Mouse (Mus musculus) cerebellum, adult 18-20 months (tissue): ENCODE measurements around the gene Rbfox3.
A peak's percentile ranks its signal among the peaks of the same experiment; 100 is the strongest.
"Not testable (repeated sequence)": the region's sequence is repeated elsewhere in the genome, so short reads cannot be mapped to it uniquely, and the experiment has no call there.

Source experiments
- DNase-seq, 2 experiments: peaks; one replicate each; pipeline ENCODE4 v3.0.0; 2021

Gene Rbfox3

DNA sequence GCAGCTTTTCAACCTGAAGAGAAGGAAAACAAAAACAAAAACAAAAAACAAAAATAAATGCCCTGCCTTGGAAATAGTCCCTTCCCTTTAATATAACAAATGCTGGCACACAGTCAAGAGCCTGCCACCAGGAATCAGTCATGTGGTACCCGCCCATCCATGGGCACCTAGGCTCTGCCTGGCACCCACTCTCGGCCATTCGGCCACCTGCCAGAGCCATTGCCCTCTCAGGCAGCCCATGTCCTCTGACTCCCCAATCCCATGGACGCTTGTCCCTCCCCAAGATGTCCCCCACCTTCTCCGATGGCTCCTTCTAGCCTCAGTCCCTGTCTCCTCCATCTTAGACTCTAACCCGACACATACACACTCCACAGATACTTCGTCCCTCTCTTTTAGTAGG, 100.0 kb downstream of the Rbfox3 start:
- DNase-seq = peak; percentile 59 to 69

DNA sequence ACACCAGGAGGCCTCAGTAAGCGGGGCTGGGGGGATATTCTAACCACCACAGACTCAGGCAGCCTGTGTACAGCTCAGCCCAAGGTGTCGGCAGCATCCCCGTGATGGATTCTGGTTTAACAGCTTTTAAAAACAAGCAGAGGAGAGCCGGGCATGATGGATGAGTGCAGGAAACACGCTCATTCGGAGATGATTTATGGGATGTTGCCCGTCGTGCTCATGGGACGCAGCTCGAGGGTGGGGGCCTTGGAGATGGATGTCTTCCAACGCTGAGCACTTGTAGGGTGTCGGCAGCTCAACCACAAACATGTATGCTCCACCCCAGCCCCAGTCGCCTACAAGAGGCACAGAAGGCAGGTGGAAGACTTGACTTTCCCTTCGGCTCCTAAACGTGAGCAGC, 103.9 kb downstream of the Rbfox3 start:
- no peak for DNase-seq

DNA sequence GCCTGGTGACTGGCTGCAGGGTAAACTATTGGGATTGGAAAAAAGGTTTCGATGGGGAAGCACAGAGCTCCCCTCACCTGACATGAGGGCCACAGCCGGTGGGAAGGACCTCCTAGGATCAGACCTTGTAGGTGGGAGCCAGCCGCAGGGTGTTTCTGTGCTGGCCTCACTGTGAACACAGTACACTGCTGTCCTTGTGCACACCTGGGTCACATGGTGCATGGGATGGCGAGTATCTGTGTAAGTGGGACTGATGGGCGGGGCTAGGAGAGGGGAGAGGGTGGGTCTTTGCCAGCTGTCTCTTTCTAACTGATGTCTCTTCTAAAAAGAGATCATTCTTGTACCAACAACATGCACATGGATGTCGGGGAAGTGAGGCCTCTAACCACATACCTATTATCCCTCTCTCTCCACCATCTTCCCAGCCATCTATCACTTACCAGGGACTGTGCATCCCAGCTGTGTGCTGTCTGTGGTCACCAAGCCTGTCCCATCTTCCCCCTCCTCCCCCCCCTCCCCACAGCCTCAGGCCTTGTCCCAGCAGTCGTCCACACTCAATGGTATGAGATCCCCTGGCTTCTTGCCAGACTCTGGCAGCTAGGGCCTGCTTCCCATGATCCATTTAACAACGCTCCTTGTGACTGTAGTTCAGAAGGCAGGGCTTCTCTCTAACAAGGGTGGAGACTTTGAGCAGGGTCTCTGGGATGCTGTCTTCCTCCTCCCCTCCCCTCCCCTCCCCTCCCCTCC, 116.4 kb downstream of the Rbfox3 start:
- DNase-seq = peak; percentile 60 to 61

DNA sequence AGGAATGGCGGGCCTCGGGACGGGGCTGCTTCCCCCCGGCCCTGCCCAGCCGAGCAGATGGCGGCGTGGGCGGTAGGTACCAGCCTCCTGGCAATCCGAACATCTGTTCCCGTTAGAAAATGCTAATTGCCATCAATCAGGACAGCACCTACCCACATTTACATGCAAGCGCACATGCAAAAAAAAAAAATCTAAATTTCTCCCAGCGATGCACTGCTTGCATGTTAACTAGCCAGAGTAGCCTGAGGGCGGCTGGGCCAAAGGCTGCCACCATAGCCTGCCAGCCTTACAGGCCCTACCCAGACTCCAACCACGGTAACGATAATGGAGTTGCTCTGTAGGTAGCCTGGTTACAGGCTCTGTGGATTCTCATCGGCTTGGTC, 117.8 kb downstream of the Rbfox3 start:
- DNase-seq = peak; percentile 68 to 76

DNA sequence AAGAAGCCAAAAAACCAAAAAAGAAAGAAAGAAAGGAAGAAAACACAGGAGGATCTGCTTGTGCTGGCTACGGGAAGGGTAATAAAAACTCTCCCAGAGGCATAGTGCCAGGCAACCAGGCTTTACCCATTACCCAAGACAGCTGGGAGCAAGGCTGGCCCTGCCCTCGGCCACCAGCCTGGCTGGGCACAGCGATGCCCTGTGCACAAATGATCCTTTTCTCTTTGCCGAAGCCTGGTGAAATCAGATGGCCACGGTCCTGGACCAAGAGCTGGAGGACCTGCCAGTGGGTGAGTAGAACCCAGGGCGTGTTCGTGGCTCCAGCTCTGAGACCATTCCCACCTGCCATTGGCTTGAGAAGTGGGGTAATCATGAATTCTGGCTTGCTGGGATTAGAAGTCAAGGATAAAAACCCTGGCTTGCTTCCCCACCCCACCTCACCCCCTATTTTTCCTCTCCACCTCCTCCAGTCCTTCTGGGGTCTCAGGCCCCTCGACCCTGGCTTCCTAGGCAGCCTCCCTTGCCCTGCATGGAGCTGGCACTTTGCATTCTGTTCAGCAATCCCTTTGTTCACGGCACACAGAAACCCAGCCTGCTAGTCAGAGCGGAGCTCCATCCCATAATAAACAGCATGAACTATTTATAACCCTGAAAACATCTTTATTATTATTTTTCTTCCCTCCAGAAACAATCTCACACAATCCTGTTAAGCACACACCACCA, 118.3 kb downstream of the Rbfox3 start:
- DNase-seq = peak; percentile 70 to 78

DNA sequence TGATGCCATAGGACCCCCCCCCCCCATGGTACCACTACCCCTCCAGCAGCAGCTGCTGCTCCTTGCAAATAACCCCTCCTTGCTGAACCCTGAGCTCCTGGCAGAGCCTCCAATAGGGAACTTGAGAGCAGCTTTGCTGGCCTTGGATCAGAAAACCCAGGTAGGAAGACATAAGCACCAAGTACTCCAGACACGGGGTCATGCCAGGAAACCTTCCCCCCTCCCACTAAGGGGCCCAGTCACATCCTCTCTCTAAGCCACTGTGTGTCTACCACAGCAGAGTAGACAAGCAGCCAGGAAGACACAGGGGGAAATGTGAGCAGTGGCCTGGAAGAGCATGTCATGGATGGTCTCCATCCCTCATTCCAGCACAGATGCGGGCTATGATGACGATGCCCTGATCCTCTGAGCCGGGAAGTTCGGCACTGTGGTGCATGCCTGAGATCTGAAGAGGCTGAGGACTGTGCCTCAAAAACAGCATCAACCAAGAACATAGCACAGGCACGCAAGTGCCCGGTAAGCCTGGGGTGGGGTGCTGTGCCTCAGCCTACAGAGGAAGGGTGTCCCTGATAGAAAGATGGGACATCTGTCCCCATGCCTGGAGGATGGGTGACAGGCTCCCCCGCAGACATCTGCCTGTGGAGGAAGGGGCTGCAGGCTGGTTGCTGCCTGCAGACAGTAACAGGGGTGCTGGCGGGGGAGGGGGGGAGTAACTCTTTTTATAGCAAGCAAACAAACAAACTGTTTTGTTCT, 119.1 kb downstream of the Rbfox3 start:
- no peak for DNase-seq

DNA sequence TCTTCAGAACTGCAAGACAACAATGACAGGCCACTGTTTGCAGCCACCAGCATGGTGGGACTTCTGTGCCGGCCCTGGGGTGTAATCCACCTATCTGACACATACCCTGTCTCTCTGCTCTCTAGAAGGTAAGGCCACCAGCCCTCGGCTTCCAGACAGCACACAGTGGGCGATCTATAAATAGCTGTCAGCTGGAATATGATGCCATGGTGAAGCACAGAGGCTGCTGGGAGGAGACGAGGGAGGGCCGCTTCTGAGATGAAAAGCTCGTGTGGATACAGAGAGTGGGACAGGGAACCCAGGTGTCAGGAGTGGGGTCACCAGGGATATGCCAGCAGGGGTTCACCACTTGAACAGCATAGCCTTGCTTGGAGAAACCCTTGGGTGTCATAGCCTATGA, 120.0 kb downstream of the Rbfox3 start:
- no peak for DNase-seq

DNA sequence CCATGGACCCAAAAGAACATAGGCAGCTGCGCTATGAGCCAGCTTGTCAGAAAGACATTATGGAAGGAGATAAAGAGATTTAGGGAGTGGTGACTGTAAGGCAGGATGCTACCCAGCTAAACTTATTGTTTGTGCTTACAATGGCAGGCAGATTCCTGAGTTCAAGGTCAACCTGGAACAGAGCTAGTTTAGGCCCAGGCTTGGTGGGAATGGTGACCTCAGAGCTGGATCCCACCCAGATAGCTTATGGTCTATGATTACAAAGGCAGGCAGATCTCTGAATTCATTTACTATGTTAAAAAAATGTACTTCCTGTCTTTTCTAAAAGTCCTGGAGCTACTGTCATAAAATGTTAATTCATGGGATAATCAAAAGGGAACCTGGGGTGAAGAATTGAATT, 123.3 kb downstream of the Rbfox3 start:
- no peak for DNase-seq

DNA sequence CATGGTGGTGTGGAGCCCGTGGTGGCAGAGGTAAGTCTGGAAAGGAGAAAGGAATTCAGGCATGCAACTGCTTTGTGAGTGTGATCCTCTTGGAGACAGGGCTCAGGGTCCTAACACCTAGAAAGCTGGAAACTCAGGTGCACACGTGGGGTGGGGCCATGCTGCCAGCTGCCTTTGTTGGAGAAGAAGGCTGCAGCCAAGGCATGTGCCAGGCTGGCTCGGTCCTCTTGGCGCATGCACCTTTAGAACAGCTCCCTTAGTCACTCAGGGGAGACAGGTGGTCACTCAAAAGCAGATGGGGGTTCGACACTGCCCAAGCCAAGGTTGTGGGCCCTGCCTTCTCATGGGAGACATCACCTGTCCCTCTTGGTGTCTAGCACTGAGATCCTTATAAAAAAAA, 128.7 kb downstream of the Rbfox3 start:
- peak in 1 of 2 experiments; percentile 55 for DNase-seq

DNA sequence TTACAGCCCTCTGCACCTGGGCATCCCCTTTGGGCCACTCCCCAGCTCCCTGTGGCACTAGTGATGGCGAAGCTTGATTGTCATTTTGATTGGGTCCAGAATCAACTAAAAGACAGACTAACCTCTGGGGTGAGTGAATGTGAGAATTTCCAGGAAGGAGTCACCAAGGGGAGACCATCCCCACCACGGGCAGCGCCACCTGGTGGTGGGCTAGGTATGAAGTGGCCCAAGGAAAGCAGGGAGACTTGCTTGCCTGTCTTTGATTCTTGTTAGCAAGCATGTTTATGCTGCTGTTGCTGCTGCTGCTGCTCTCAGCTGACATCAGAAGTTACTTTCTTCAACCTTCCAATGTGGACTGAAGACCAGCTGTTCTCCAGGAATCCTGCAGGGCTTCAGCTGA, 135.6 kb downstream of the Rbfox3 start:
- DNase-seq = peak; percentile 52 to 68

DNA sequence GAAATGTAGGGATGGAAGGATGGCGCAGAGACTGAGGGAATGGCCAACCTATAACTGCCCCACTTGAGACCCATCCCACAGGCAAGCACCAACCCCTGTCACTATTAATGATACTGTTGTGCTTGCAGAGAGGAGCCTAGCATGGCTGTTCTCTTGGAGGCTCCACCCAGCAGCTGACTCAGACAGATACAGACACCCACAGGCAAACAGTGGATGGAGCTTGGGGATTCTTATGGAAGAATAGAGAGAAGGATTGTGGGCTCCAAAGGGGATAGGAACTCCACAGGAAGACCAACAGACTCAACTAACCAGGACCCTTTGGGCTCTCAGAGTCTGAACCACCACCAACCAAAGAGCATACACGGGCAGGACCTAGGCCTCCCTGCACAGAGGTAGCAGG, 136.6 kb downstream of the Rbfox3 start:
- not testable (repeated sequence) for DNase-seq

DNA sequence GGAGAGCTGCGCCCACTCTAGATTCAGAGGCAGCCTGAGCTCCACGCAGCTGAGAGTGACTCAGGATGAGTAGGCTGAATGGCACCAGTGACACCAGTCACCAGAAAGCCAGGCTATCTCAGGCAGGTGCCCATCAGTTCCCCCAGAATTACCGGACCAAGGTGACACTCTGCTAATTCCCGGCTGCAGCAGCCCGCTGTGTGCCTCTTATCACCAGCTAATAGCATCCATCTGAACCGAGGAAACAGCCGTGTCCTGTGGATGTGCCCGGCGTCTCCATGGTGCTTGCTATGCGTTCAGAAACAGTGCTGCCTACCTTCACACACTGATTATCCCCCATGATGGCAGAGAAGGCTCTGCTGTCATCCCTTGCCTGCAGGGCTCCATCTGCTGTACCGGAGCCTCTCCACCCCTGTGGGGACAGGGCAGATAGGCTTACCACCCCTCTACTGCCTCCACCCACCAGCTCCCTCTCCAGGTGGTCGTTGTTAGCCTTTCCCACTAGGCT, 138.3 kb downstream of the Rbfox3 start:
- DNase-seq = peak in 1 of 2 experiments; percentile 54

DNA sequence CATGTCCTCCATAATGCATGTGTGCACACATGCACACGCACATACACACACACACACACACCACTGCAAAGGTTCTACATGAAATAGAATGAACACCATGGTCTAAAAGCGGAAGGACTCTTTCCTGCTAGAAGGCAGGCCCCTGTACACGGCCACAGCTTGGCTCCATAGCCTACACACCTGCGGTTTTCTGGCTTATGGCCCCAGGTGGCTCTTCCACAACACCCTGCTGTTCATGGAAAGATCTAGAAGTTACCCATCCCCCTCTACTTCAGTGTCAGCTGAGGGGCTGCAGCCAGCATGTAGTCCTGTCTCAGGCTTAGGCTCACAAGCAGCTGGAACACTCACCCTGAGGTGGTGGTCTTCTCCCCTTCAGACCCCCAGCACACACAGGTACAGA, 140.0 kb downstream of the Rbfox3 start:
- DNase-seq = no peak

DNA sequence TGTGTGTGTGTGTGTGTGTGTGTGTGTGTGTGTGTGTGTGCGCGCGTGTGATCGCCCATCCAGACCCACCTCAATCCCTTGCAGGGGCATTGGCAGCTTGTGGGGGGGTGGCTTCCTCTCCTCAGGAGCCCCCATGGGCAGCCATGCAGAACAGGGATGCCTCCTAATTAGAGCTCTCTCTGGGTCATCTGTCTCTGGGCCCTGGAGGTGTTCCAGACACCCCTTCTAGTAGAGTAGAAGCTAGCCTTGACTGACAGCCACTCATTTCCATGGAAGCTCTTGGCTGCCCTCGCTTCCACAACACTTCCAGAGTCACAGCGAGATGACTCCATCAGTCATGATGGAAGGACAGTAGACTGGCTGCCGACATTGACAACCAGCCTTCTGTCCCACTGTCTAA, 140.6 kb downstream of the Rbfox3 start:
- no peak for DNase-seq

DNA sequence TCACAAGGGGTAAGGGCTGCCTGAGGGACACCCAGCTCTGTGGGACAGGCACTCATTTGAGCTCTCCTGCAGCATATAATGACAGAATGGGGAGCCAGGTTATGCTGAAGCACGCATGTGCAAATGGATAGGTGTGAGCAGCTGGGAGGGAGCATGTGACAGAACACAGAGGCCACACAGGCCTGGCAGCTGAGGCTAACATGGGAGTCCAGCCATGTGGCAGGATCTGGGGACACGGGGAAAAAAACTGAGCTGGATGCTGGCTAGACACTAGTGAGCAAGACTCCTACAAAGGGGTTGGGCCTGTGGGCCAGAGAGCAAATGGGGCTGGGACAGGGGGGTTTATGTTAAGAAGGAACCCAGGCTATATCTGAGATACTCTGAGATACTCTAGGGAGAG, 141.9 kb downstream of the Rbfox3 start:
- DNase-seq = no peak

DNA sequence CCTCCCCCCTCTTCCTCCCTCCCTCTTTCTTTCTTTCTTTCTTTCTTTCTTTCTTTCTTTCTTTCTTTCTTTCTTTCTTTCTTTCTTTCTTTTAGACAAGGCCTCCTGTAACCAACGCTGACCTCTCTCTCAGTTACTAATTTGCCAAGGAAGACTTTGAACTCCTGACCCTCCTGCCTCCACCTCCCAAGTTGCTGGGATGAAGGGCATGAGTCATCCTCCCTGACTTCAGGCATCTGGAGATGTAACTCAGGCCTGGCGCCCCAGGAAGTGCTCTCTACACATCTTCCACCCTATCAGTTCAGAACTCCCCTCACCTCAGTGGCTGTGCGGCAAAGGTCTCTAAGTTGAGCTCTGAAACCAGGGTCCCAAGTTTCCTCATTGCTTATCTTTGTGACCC, 143.0 kb downstream of the Rbfox3 start:
- no peak for DNase-seq

DNA sequence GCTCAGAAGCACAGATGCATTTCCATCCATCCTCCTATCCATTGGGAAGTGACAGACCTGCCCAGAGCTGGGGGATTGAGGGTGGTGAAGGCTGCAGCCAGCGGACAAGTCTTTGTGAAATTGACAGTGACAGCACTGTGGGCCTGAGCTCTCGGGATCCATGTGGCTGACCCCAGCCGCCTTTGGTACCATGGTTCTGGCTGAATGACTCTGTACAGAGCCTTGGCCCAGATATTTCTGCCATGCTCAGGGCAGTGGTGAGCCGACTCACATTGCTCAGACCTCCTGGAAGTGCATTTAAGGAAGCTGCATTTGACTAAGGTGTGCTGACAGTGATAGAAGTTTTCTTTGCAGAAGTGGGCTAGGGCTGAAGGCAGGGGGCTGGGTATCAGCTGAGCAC, 144.0 kb downstream of the Rbfox3 start:
- no peak for DNase-seq

DNA sequence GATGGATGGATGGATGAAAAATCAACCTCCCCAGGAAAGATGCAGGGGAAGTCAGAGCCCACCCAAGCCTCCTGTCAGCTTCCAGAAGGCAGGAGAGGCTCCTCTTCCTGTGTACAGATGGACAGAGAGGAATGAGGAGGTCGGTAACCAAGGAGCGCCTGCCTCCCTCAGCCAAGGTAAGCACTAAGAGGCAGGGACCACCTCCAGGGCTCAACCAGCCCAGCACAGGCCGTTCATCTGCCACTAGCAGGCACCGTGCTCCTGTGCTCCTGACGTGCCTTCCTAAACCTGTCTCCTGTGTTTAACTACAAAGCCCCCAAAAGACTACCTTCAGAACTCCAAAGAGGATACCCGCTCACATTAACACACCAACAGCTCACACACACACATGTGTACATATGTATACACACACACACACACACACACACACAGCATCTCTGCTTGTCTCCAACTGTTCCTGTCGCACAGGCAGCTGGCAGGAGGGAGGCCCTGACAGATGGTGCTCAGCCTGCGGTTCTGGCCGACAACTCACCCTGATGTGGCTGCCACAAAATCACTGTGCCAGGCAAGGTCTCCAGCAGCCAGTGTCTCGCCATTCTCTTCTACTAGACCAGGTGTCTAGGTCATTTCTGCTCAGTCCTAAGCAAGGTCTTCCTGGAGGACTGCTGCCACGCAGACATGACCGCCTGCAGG, 151.0 kb downstream of the Rbfox3 start:
- DNase-seq = no peak

DNA sequence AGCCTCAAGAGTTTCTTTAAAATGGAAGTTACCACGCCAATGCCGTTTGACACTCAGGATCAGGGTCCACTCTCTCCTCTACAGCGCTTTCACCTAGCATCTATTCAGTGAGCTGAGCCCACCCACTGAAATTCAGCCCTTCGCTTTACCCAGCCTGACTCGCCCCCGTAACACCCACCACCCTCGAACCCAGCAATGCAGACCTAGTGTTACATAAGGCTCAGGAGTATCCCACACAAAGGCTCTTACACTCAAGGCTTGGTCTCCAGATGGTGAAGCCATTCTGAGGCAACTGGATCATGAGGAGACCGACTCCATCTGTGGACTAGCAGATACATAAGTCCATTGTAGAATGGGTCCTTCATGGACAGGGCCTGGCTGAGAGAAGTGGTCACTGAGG, 152.2 kb downstream of the Rbfox3 start:
- no peak for DNase-seq

DNA sequence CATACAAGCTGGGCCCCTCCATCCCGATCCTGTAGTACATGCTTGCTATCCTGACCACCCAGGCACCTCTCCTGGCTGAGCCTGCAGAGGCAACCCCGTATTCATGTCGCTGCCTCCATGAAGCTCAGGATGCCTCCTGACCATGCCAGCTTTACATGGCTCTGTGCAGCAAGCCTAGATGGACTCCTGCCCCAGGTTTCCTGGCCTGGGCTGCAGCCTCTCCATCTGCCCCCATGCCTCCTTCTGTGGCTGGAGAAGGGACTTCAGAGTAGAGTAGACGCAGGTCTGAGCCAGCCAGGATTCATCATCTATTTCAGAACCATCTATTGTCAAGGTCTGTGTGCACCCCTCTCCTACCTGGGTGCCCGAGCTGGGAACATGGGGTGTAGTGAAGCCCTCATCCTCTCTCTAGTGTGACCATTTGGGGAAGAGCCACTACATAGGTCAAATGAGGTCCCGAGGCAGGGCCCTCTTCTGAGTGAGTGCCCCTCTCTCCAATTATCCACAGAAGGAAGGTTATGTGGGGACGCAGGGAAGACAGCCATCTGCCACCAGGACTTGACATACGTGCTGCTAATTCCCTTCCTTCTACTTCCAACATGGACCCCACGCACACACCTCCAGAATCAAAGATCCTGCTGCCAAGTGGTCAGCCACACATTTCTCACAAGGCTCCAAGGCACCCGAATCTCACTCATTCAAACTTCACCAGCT, 153.0 kb downstream of the Rbfox3 start:
- peak; percentile 83 to 91 for DNase-seq

DNA sequence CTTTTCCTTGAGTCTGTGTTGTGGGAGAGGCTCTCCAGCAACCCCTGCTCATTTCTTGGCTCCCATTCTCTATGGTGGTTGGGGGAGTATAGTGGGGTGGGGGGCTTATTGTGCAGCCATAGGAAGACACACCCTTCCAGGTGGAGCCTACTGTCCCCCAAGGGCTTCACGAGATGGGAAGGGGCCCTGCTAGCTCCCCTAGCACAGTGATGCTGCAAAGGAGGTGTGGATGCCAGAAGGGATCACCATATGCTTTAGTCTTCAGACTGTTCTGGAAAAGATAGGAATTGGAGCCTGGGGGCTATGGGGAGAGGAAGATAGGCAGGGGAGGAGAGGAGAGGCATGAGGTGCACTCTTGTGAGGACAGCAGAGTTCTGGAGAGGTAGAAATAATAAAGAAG, 153.9 kb downstream of the Rbfox3 start:
- DNase-seq = no peak

DNA sequence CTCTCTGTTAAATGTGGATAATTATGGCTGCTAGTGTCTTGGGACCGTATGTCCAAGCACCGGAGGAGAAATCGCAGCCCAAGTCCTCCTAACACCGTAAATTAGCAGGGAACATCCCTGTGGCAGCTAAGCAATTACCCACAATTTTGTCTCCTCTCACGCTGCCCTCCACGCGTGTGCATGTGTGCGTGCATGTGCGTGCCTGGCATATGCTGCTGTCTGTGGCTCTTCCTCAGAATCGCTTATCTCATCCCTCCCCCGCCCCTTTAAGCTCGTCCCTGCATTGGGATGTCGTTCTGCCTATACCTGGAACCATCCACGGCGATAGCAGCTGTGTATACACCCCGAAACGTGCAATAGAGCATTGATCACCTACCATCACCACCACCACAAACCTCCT, 156.4 kb downstream of the Rbfox3 start:
- DNase-seq = no peak
